Mouse (Mus musculus) liver, embryonic 11.5 days (tissue): ENCODE data around the gene Trappc2l. TPM values are rescaled to one million over a fixed set of nuclear protein-coding genes. Genes with fewer than 3 reads are reported as not detected.

Experiments
- ATAC-seq: fragments of 200-750 bp; cut with Nextera tagmentation; replicated peaks from 2 replicates; pipeline ENCODE4 v1.8.0; 2017; ENCODE audit warnings: moderate number of reproducible peaks, mild to moderate bottlenecking, moderate TSS enrichment, moderate library complexity; ENCODE audit not compliant: low FRiP score
- DNase-seq: peaks from one replicate; pipeline ENCODE4 v3.0.0-alpha.2; 2017; ENCODE audit warnings: low spot score
- H3K27ac ChIP-seq: fragments of 300-500 bp; sonication (generic); 2 replicates; pipeline ENCODE4 v1.5.1; 2014; ENCODE audit warnings: mild to moderate bottlenecking, low read depth, low read length, control low read depth
- H3K27me3 ChIP-seq: fragments of 300-500 bp; sonication (generic); replicated peaks from 2 replicates; pipeline ENCODE4 v1.6.1; 2014; ENCODE audit warnings: low read length, mixed read lengths; ENCODE audit not compliant: control insufficient read depth, insufficient read depth
- H3K36me3 ChIP-seq: fragments of 300-500 bp; sonication (generic); 2 replicates; pipeline ENCODE4 v1.6.1; 2014; ENCODE audit warnings: mild to moderate bottlenecking, low read length, moderate library complexity, mixed read lengths; ENCODE audit not compliant: control insufficient read depth, insufficient read depth
- H3K4me1 ChIP-seq: fragments of 300-500 bp; sonication (generic); replicated peaks from 2 replicates; pipeline ENCODE4 v1.6.1; 2014; ENCODE audit warnings: low read length, mixed read lengths; ENCODE audit not compliant: control insufficient read depth, insufficient read depth
- H3K4me2 ChIP-seq: fragments of 300-500 bp; sonication (generic); 2 replicates; pipeline ENCODE4 v1.6.1; 2014; ENCODE audit warnings: mild to moderate bottlenecking, control low read depth, moderate library complexity
- H3K4me3 ChIP-seq: fragments of 300-500 bp; sonication (generic); 2 replicates; pipeline ENCODE4 v1.5.1; 2014; ENCODE audit warnings: low read depth, low read length, control low read depth
- H3K9ac ChIP-seq: fragments of 300-500 bp; sonication (generic); 2 replicates; pipeline ENCODE4 v1.6.1; 2014; ENCODE audit warnings: low read depth, low read length, control low read depth
- H3K9me3 ChIP-seq: fragments of 300-500 bp; sonication (generic); 2 replicates; pipeline ENCODE4 v1.6.1; 2016; ENCODE audit warnings: low read length, inconsistent platforms, mixed read lengths; ENCODE audit not compliant: control insufficient read depth
- WGBS: fragments of 180-500 bp; shearing (Covaris S2); extraction: QIAGEN DNeasy Blood & Tissue Kit; methylation state at CpG from one replicate; pipeline ENCODE4 v1.1.7; 2014; 5-methylcytosine and 5-hydroxymethylcytosine counted together
- polyA plus RNA-seq: library from polyadenylated mRNA; unstranded; fragments of >200 nt; fragmentation: Nextera tagmentation; extraction: Ambion mirVana; gene quantifications from 2 replicates; pipeline ENCODE4 v1.2.1, GENCODE M21; 2014

Gene Trappc2l
- polyA plus RNA-seq, 1 experiment from 2014 or later, result 44.6 TPM

DNA sequence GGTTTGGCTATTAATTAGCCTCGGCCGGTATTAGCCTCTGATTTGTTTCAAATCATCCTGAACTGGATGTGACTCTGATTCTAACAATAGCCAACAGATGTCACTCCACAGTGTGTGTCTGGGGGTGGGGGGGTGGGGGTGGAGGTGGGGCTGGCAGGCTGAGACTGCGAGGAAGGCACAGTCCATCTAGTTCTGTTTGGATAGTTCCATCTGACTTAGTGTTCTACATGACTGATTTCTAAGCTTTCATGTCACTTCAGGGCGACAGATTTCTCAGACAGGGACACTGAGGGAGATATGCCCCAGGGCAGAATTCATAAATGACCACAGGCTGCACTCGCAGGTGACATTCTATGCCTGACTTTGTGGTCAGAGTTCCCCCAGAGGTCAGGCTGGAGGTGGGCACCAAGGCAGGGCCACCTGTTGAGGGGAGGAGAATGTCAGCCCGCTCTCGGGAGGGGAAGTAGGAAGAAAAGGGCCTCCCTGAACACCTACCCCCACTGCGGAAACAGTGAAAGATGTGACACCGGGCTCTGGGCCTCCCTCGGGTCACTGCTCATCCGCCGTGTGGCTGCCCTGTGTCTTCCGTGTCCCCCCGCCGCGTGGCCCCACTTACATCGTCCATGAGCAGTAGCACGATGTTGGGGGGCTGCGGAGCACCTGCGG, 695 bp upstream of the Trappc2l start:
- Histone ChIP-seq H3K36me3 (no peaks in the 10 kb centered on the region), H3K4me3 (peak overlapping the region; percentile 69), H3K27ac (peak overlapping the region; percentile 26; the same call in 1 of the 2 replicates), H3K27me3 (no peaks in the 10 kb centered on the region), H3K4me1 (peaks cover 11% of the 10 kb centered on the region), H3K4me2 (peak overlapping the region; percentile 88), H3K9ac (peak overlapping the region; percentile 74), H3K9me3 (no peaks in the 10 kb centered on the region)
- no peak; the same call in 1 of the 2 replicates for ATAC-seq
- WGBS, result 6% methylated on average over 20 of the region's 20 CpGs
- no peak for DNase-seq

DNA sequence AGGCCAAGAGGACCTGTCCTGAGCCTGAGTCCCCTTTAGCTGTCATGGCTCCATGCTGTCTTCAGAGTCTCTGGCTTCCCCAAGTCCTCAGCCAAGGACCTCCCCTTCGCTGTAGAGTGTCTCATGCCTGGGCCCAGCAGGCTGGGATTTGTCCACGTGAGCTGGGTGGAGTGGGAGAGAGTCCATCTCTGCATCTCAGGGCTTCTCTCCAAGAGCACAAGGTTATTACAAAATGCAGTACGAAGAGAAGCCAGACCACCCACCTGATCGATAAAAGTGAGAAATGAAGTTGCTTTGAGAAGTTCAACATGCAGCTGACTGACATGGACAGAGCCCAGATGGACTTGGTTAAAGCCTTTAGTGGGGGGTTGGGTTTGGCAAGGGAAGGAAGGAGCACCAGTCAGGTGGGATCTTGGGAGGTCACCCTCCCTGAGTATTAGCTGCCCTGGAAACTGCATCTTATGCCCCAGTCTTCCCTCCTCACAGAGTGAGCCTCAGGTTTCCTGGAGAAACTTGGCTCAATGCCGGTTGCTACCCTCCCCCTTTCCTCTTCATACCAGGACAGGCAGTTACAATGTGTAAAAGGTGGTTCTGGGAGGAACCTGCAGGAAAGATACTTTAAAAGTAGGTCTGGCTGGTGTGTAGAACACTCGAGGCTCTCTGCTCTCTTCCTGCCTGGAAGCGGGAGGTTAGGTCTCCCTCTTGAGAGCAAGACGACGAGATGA, 4.9 kb downstream of the Trappc2l start:
- Histone ChIP-seq H3K9ac (no peak overlapping the region), H3K4me1 (peaks cover 32% of the 10 kb centered on the region), H3K27ac (no peak overlapping the region), H3K4me3 (no peak overlapping the region), H3K27me3 (no peaks in the 10 kb centered on the region), H3K9me3 (no peaks in the 10 kb centered on the region), H3K4me2 (no peak overlapping the region), H3K36me3 (no peaks in the 10 kb centered on the region)
- DNase-seq (no peak), ATAC-seq (no peak)
- WGBS, result 72% methylated on average over 9 of the region's 9 CpGs

DNA sequence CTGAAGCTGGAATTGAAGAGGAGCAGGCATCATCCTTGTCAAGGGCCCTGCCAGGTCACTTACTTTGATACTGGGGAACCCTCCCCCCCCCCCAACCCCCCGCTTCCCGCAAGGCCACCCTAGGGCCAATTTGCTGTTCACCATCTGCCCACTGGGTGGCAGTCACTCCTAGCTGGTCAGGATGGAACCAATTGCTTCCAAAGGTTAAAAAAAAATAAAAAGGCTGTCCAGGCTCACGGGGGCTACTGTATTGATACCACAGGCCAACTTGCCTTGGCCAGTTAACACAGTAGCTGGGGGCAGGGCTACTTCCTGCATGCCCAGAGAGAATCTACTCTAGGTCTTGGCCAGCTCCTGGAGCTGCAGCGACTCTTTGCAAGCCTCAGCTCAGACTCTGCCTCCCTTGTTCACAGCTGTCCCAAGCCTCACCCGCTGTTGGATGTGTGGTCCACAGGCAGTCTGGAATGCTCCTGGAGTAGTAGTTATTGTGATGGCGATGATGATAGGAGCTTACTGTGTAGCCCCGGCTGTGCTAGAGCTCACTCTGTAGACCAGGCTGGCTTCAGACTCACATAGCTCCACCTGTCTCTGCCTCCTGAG, 6.6 kb downstream of the Trappc2l start:
- Histone ChIP-seq H3K4me3 (no peak overlapping the region), H3K36me3 (no peaks in the 10 kb centered on the region), H3K4me2 (peak overlapping the region; percentile 46), H3K27ac (peak overlapping the region; percentile 67), H3K4me1 (peaks cover 25% of the 10 kb centered on the region), H3K9ac (peak overlapping the region; percentile 32), H3K27me3 (no peaks in the 10 kb centered on the region), H3K9me3 (no peaks in the 10 kb centered on the region)
- WGBS, result 41% methylated on average over 5 of the region's 7 CpGs
- ATAC-seq (peak; percentile 27), DNase-seq (peak; percentile 75)

DNA sequence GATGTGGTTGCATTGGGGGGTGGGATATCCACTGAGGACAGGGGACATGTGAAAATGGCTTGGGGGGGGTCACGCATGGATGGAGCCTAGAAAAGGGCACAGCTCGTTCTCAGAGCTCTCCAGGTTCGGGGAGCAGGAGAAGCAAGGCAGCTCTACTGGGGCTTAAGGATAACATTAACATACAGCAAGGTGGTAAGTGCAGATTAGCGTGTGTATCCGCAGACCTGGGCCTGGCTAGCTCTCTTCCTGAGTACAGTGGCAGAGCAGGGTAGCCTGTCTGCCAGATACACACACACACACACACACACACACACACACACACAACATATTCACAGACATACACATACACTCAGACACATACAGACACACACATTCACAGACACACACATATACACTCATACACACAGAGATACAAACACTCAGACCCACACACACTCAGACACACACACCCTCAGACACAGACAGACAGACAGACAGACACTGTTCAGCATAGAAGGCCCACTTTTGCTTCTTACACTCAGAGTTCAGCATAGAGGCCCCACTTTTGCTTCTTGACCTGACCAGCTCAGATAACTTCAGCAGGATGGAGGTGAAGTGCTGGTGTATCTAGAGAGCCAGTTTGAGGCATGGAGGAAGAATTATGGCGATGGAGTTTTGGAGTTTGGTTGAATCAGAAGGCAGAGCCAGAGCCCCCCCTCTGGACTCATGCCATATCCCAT, 7.4 kb downstream of the Trappc2l start:
- Histone ChIP-seq H3K36me3 (no peaks in the 10 kb centered on the region), H3K9me3 (no peaks in the 10 kb centered on the region), H3K4me3 (no peak overlapping the region), H3K27ac (peak overlapping the region; percentile 67; the same call in 1 of the 2 replicates), H3K27me3 (no peaks in the 10 kb centered on the region), H3K4me1 (peaks cover 25% of the 10 kb centered on the region), H3K4me2 (peak overlapping the region; percentile 46), H3K9ac (peak overlapping the region; percentile 46; the same call in 1 of the 2 replicates)
- WGBS, result 54% methylated on average over 6 of the region's 6 CpGs
- ATAC-seq (peak; percentile 92), DNase-seq (no peak)

DNA sequence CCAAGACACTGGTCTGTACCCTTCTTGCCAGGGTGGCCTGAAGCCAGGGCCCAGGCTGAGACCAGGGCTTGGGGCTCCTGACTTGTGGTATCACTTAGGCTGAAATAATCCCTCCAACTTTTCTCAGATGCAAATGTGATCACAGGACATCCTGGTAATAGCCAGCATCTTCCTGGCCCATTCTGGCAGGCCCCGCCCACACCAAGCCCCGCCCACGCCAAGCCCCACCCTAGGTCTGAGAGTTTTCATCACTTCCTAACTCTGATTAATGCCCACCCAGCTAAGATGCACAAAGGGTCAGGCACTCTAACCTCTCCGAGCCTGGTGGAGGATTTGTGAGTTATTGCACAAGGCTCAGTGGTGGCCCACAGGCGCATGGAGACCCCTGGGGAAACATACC, 9.0 kb downstream of the Trappc2l start:
- Histone ChIP-seq H3K4me2 (no peak overlapping the region), H3K9me3 (no peaks in the 10 kb centered on the region), H3K36me3 (no peaks in the 10 kb centered on the region), H3K27ac (no peak overlapping the region), H3K9ac (no peak overlapping the region), H3K27me3 (no peaks in the 10 kb centered on the region), H3K4me3 (no peak overlapping the region), H3K4me1 (peaks cover 25% of the 10 kb centered on the region)
- ATAC-seq, result no peak
- DNase-seq, result no peak
- WGBS, result 38% methylated on average over 5 of the region's 5 CpGs

DNA sequence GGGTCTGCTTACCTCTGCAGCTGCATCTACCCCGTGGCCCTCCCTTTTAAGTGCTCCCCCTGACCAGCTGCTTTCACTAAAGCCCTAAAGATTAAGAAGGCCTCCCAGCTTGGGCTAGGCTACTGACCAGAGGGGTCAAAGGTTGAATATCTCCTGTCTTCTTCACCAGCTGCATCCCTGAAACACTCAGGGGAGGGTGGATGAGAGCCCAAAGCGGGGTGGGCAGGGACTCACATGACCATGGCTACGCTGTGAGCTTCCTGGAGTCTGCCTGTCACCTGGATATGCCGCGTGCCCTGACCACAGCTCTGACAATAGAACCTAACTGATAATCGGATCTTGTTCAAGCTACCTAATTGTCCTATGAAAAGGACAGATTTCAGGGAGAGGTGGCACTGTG, 11.3 kb downstream of the Trappc2l start, which contains the start of gene Pabpn1l:
Gene Pabpn1l, minus strand, starts transcription at position 13 of the 400 bp plus-strand sequence.
- ATAC-seq (no peak), DNase-seq (no peak)
- no peak within 1 kb of the TSS for H3K9ac ChIP-seq
- H3K9me3 ChIP-seq, result no peaks in the 10 kb centered on the region
- 67% methylated on average over 6 of the region's 6 CpGs for WGBS
- H3K27ac ChIP-seq, result no peak within 1 kb of the TSS
- peaks cover 25% of the 10 kb centered on the region for H3K4me1 ChIP-seq
- no peaks in the 10 kb centered on the region for H3K27me3 ChIP-seq
- no peak within 1 kb of the TSS for H3K4me3 ChIP-seq
- no peak within 1 kb of the TSS for H3K4me2 ChIP-seq
- no peaks in the 10 kb centered on the region for H3K36me3 ChIP-seq

DNA sequence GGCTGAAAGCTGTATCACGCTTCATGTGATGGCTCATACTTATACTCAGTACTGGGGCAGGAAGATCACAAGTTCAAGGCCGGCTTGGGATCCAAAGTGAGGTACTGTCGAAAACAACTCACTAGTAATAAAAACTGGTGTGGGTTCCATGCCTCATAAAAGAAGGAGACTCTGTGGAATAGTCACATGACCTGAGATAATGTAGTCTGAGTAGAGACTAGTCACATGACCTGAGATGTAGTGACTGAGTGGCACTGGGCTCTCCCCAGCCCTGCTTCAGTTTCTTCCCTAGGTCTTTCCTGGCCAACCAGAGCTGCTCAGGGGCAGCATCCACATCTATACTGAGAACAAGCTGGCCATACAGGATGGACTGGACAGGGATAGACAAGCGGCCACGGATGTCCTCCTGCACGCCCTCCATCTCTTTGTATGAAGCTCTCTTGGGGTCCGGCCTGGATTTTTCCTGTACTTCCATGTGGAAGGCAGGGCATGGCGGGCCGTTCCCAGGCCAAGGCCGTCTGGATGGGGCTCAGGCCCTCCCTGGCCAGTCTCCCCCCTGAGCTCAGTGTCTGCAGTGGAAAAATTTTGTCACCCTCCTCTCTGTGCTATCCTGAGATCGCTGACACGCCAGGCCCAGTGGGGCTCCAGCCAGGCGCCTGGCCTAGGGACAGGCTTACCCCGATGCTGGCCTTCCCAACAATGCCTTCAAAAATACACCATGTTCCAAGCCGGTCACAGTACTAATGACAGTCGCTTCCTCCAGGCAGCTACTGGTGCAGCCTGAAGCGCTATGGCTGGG, 12.6 kb downstream of the Trappc2l start:
- Histone ChIP-seq H3K4me3 (no peak overlapping the region), H3K36me3 (peaks cover 3% of the 10 kb centered on the region; the same call in 1 of the 2 replicates), H3K9me3 (no peaks in the 10 kb centered on the region), H3K27me3 (no peaks in the 10 kb centered on the region), H3K4me1 (peaks cover 14% of the 10 kb centered on the region), H3K4me2 (no peak overlapping the region), H3K27ac (no peak overlapping the region), H3K9ac (no peak overlapping the region)
- ATAC-seq (no peak), DNase-seq (no peak)
- whole genome bisulfite sequencing, result 87% methylated on average over 17 of the region's 17 CpGs

DNA sequence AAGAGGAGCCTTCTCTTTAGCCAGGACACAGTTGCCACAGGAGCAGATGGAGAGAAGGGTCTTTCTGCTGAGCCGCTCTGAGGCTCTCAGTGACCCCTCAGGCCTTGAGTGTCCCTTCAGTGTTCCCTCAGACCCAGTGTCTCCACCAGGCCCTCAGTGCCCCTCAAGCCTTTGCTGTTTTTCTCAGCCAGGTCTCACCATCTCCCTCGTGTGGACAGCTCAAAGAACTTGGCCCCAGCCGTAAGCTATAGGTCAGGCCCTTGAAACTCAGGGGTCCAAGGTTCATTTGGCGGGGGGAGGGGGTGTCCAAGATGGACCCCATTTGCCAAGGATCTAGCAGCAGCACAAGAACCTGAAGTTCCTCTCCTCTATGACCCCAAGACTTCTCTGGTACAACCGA, 13.2 kb downstream of the Trappc2l start:
- no peak overlapping the region for H3K27ac ChIP-seq
- H3K4me3 ChIP-seq, result no peak overlapping the region
- H3K4me1 ChIP-seq, result peaks cover 9% of the 10 kb centered on the region; the same call in 1 of the 2 replicates
- 72% methylated on average over 5 of the region's 5 CpGs for WGBS
- peaks cover 6% of the 10 kb centered on the region; the same call in 1 of the 2 replicates for H3K36me3 ChIP-seq
- ATAC-seq (no peak), DNase-seq (no peak)
- H3K27me3 ChIP-seq, result no peaks in the 10 kb centered on the region
- no peak overlapping the region for H3K9ac ChIP-seq
- no peaks in the 10 kb centered on the region for H3K9me3 ChIP-seq
- no peak overlapping the region for H3K4me2 ChIP-seq
